Mouse (Mus musculus) stomach, embryonic 14.5 days (tissue): ENCODE data around the gene Tgfb2. TPM values are rescaled to one million over a fixed set of nuclear protein-coding genes. Genes with fewer than 3 reads are reported as not detected.

Experiments
- ATAC-seq: fragments of 200-750 bp; cut with Nextera tagmentation; 2 replicates; pipeline ENCODE4 v1.8.0; 2017; ENCODE audit warnings: low read depth, moderate TSS enrichment; ENCODE audit not compliant: insufficient number of reproducible peaks, insufficient read depth, low FRiP score
- H3K27ac ChIP-seq: fragments of 300-500 bp; sonication (generic); 2 replicates; pipeline ENCODE4 v1.5.1; 2014; ENCODE audit warnings: mild to moderate bottlenecking, low read length, moderate library complexity, mixed read lengths
- H3K27me3 ChIP-seq: fragments of 300-500 bp; sonication (generic); 2 replicates; pipeline ENCODE4 v1.6.1; 2014; ENCODE audit warnings: low read length, control low read depth, mixed read lengths; ENCODE audit not compliant: control insufficient read depth, insufficient read depth
- H3K36me3 ChIP-seq: fragments of 300-500 bp; sonication (generic); 2 replicates; pipeline ENCODE4 v1.6.1; 2014; ENCODE audit warnings: mild to moderate bottlenecking, control low read depth, low read length, moderate library complexity, mixed read lengths; ENCODE audit not compliant: control insufficient read depth, insufficient read depth
- H3K4me1 ChIP-seq: fragments of 300-500 bp; sonication (generic); 2 replicates; pipeline ENCODE4 v1.6.1; 2014; ENCODE audit warnings: low read length, control low read depth, mixed read lengths; ENCODE audit not compliant: control insufficient read depth, insufficient read depth
- H3K4me2 ChIP-seq: fragments of 300-500 bp; sonication (generic); replicated peaks from 2 replicates; pipeline ENCODE4 v1.6.1; 2014; ENCODE audit warnings: low read depth, low read length, control low read depth
- H3K4me3 ChIP-seq: fragments of 300-500 bp; sonication (generic); 2 replicates; pipeline ENCODE4 v1.5.1; 2014; ENCODE audit warnings: low read depth, low read length, control low read depth
- H3K9ac ChIP-seq: fragments of 300-500 bp; sonication (generic); replicated peaks from 2 replicates; pipeline ENCODE4 v1.6.1; 2014; ENCODE audit warnings: low read depth, mild to moderate bottlenecking, control low read depth, low read length, moderate library complexity, mixed read lengths
- H3K9me3 ChIP-seq: fragments of 300-500 bp; sonication (generic); 2 replicates; pipeline ENCODE4 v1.6.1; 2016; ENCODE audit warnings: low read depth, low read length, control low read depth; ENCODE audit not compliant: control insufficient read depth
- WGBS: fragments of 180-500 bp; shearing (Covaris S2); extraction: QIAGEN DNeasy Blood & Tissue Kit; methylation state at CpG from one replicate; pipeline ENCODE4 v1.1.7; 2014; 5-methylcytosine and 5-hydroxymethylcytosine counted together
- polyA plus RNA-seq: library from polyadenylated mRNA; unstranded; fragments of >200 nt; fragmentation: Nextera tagmentation; extraction: Ambion mirVana; gene quantifications from 2 replicates; pipeline ENCODE4 v1.2.1, GENCODE M21; 2014

Gene Tgfb2
- polyA plus RNA-seq, 1 experiment from 2014 or later, result 37.4 TPM

DNA sequence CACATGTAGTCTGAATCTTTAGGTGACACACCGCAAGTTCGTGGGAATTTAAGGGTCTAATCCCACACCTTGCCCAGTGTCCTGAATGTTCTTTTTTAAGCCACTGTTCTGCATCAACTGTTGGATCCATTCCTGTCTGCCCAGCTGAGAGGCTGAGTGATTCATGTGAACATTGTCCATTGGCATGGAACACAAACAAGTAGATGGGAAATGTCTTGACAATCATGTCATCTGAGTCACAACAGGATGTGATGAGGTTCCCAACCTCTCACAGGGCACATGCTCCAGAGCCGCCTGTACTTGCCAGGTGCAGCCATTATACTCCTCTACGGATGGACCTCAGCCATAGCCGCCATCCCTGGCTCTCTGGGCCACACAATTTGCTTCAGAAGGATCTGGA is 101.7 kb downstream of the Tgfb2 start:
- Histone ChIP-seq H3K9ac (no peak overlapping the region), H3K4me2 (no peak overlapping the region), H3K9me3 (no peaks in the 10 kb centered on the region), H3K4me1 (no peaks in the 10 kb centered on the region), H3K36me3 (no peaks in the 10 kb centered on the region), H3K27ac (no peak overlapping the region), H3K27me3 (no peaks in the 10 kb centered on the region), H3K4me3 (no peak overlapping the region)
- no peak for ATAC-seq
- WGBS, result 86% methylated on average over 5 of the region's 5 CpGs

DNA sequence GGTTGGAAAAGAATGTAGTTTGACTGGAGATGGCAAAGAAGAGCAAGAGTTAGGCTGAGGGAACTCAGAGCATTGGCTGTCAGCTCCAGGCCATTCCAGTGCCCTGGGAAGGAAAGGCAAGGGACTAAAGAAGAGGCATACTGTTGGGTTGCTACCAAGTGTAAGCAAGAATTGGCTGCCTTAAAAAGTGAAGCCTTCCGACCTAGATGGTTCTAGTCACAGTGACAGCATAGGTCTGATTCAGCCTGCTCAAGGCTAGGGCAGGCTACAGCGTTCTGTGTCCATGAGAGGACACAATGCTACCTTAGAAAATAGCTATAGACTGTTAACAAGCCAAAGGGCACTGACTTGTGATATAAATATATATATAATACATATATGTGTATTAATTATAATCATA is 117.6 kb downstream of the Tgfb2 start:
- H3K4me3 ChIP-seq, result no peak overlapping the region
- no peaks in the 10 kb centered on the region for H3K9me3 ChIP-seq
- WGBS, result 92% methylated on average over 2 of the region's 2 CpGs
- H3K4me2 ChIP-seq, result no peak overlapping the region
- H3K27me3 ChIP-seq, result no peaks in the 10 kb centered on the region
- no peak overlapping the region for H3K27ac ChIP-seq
- H3K36me3 ChIP-seq, result no peaks in the 10 kb centered on the region
- no peak overlapping the region for H3K9ac ChIP-seq
- no peaks in the 10 kb centered on the region for H3K4me1 ChIP-seq
- ATAC-seq, result no peak

DNA sequence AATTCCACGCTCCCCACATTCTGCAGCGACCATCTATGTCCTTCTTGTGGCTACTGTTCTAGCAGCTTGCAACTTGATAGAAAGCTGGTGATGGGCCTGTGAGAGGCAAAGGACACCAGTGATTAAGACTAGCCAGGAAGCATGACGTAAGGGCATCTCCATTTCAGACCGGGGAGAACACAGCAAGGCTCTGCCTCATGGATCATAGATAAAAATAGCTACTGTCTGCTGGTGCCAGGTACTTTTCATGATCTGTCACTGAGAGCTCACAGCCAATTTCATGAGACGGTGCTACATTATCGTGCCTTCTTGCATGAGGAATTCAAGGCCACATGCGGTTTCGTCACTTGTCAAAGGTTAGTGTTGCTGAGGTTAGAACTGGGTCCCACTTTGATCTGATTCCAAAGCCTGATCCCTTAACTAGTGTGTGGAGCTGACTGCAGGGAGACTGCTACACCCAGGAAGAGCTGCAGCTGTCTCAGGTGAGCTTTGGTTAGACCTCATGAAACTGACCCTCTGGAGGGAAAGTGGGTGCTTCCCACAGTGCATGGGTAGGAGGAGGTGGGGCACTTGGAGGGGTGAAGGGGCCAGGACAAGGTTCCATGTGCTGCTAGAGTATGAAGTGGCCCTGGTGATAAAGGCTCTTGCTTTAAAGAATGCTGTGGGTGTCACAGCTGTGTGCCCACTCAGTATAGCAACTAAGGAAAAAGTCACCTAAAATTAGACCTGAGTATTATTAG is 118.6 kb downstream of the Tgfb2 start:
- Histone ChIP-seq H3K9ac (no peak overlapping the region), H3K4me3 (no peak overlapping the region), H3K27me3 (no peaks in the 10 kb centered on the region), H3K4me2 (no peak overlapping the region), H3K36me3 (no peaks in the 10 kb centered on the region), H3K27ac (no peak overlapping the region), H3K9me3 (no peaks in the 10 kb centered on the region), H3K4me1 (0 out of 2 replicates have a peak, but pooled peaks cover 4% of the 10 kb centered on the region)
- ATAC-seq, result no peak
- 80% methylated on average over 8 of the region's 8 CpGs for WGBS

DNA sequence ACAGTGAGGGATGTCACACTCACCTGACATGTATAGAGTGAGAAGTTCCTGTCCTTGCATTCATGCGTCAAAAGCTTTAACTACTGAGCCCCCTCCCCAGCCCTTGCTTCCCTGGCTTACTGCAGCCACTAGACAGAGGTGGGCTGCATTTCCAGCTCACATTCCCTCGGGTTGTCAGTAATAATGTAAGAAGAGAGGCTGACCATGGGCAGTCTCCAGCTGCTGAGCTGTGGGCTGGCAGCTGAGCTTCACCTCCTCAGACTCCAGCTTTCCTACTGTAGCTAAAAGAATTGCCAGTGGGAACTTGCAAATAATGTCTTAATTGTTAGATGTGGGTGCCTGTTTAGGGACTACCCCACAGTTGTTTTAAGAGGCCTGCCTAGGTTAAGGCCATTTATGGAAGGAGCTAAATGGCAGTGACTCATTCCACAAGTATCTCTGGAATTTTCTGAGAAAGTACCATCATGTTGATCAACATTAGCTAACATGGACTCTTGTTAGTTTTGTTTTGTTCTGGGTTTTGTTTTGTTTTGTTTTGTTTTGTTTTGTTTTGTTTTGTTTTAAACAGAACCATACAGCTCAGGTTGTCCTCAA is 120.1 kb downstream of the Tgfb2 start:
- Histone ChIP-seq H3K4me1 (0 out of 2 replicates have a peak, but pooled peaks cover 5% of the 10 kb centered on the region), H3K36me3 (no peaks in the 10 kb centered on the region), H3K4me2 (no peak overlapping the region), H3K9me3 (no peaks in the 10 kb centered on the region), H3K27me3 (no peaks in the 10 kb centered on the region), H3K9ac (no peak overlapping the region), H3K4me3 (no peak overlapping the region), H3K27ac (no peak overlapping the region)
- WGBS, result 56% methylated on average over 2 of the region's 2 CpGs
- ATAC-seq, result no peak

DNA sequence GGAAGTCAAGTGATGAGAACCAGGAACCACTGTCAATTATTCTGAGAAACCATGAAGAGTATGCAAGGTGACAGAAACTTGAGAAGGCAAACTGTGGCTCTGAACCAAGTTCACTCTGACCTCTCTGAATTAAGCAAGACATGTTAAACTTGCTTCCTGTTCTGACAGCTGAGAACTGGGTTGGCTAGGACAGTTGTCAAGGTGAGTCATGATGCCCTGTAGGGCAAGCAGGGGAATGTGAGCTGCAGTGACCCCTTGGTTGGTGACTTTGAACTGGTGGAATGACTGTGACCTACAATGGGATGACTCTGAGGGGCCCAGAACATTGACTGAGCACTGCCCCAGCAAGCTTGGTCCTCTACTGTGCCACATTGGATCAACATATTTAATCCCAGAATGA is 121.9 kb downstream of the Tgfb2 start:
- Histone ChIP-seq H3K9ac (no peak overlapping the region), H3K4me1 (0 out of 2 replicates have a peak, but pooled peaks cover 5% of the 10 kb centered on the region), H3K4me3 (no peak overlapping the region), H3K36me3 (no peaks in the 10 kb centered on the region), H3K4me2 (no peak overlapping the region), H3K27me3 (no peaks in the 10 kb centered on the region), H3K27ac (no peak overlapping the region), H3K9me3 (no peaks in the 10 kb centered on the region)
- ATAC-seq, result no peak

DNA sequence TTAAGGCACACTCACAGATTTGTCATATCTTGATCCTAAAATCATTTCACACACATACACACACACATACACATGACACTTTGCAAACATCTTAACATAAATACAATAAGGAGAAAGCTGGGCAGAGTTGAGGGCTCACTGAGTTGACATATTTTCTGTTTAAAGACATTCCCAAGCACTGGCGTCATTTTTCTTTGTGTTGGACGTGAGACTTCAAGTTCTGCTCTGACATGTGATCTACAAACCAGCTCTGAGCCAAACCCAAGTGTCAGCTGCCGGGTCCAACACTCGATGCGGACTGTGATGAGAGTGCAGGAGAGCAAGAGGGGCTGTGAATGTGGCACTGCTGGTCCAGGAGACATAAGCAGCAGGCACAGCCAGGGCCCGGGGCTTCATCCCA is 123.7 kb downstream of the Tgfb2 start:
- ATAC-seq, result no peak
- Histone ChIP-seq H3K36me3 (no peaks in the 10 kb centered on the region), H3K9ac (no peak overlapping the region), H3K4me2 (no peak overlapping the region), H3K4me3 (no peak overlapping the region), H3K9me3 (no peaks in the 10 kb centered on the region), H3K27me3 (no peaks in the 10 kb centered on the region), H3K27ac (no peak overlapping the region), H3K4me1 (0 out of 2 replicates have a peak, but pooled peaks cover 5% of the 10 kb centered on the region)
- 48% methylated on average over 6 of the region's 6 CpGs for WGBS

DNA sequence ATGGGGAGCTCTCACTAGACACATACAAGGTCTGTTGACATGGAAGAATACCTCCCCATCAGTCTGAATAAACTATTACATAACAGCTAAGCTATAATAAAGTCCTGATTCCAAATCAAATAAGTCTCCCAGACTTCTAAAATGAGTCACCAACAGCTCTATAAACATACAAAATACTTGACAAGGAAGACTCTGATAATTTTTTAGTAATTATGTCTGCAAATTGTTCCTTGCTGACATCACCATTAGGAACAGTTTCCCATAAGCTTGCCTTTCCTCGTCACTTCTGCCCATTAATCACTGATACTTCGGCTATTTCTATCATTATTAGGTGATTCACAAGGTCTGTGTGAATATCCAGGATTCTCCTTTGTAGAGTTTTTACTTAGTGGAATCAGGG is 124.1 kb downstream of the Tgfb2 start:
- Histone ChIP-seq H3K4me3 (no peak overlapping the region), H3K27me3 (no peaks in the 10 kb centered on the region), H3K9ac (no peak overlapping the region), H3K36me3 (no peaks in the 10 kb centered on the region), H3K27ac (no peak overlapping the region), H3K4me1 (0 out of 2 replicates have a peak, but pooled peaks cover 5% of the 10 kb centered on the region), H3K9me3 (no peaks in the 10 kb centered on the region), H3K4me2 (no peak overlapping the region)
- whole genome bisulfite sequencing, result 43% methylated on average over 2 of the region's 2 CpGs
- no peak for ATAC-seq

DNA sequence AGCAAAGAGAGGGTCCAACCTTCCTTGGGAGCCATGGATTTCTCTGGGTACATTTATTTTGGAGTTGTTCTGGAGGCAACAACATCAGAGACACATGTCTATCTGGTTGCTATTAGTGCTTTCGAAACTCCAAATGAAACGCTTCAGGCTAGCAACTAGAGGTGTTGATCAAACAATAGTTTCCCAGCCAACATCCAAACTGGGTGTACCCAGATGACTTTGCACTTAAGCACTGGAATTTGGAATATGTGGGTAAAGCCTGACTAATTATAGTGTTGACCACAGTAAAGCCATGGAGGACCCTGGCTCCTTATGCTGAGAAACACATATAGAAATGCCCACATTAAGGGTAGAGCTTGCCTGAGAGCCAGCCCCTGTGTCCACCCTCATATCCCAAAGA is 124.7 kb downstream of the Tgfb2 start:
- no peak for ATAC-seq
- Histone ChIP-seq H3K9ac (no peak overlapping the region), H3K9me3 (no peaks in the 10 kb centered on the region), H3K4me2 (no peak overlapping the region), H3K27ac (no peak overlapping the region), H3K36me3 (no peaks in the 10 kb centered on the region), H3K4me1 (0 out of 2 replicates have a peak, but pooled peaks cover 5% of the 10 kb centered on the region), H3K27me3 (no peaks in the 10 kb centered on the region), H3K4me3 (no peak overlapping the region)
- 80% methylated on average over 2 of the region's 2 CpGs for WGBS
